Mouse (Mus musculus) embryonic facial prominence, embryonic 13.5 days (tissue): ENCODE results near the gene Apol7c. TPM values are rescaled to one million over a fixed set of nuclear protein-coding genes. Genes with fewer than 3 reads are reported as not detected.
"Not testable (repeated sequence)": the region's sequence is repeated elsewhere in the genome, so short reads cannot be mapped to it uniquely, and the experiment has no call there.

ENCODE experiments used
- ATAC-seq: fragments of 200-750 bp; cut with Nextera tagmentation; 2 replicates; pipeline ENCODE4 v1.8.0; 2017; ENCODE audit warnings: low read depth; ENCODE audit not compliant: insufficient number of reproducible peaks, insufficient read depth, low FRiP score, low TSS enrichment
- H3K27ac ChIP-seq: fragments of 300-500 bp; sonication (generic); 2 replicates; pipeline ENCODE4 v1.5.1; 2015; ENCODE audit warnings: moderate library complexity, mild to moderate bottlenecking, inconsistent platforms
- H3K27me3 ChIP-seq: fragments of 300-500 bp; sonication (generic); 2 replicates; pipeline ENCODE4 v1.6.1; 2015; ENCODE audit warnings: mild to moderate bottlenecking, inconsistent platforms
- H3K36me3 ChIP-seq: fragments of 300-500 bp; sonication (generic); 2 replicates; pipeline ENCODE4 v1.6.1; 2015; ENCODE audit warnings: mild to moderate bottlenecking, inconsistent platforms
- H3K4me1 ChIP-seq: fragments of 300-500 bp; sonication (generic); 2 replicates; pipeline ENCODE4 v1.6.1; 2015; ENCODE audit warnings: inconsistent platforms
- H3K4me2 ChIP-seq: fragments of 300-500 bp; sonication (generic); 2 replicates; pipeline ENCODE4 v1.6.1; 2015; ENCODE audit warnings: moderate library complexity, mild to moderate bottlenecking, inconsistent platforms
- H3K4me3 ChIP-seq: fragments of 300-500 bp; sonication (generic); 2 replicates; pipeline ENCODE4 v1.5.1; 2015; ENCODE audit warnings: mild to moderate bottlenecking, inconsistent platforms
- H3K9ac ChIP-seq: fragments of 300-500 bp; sonication (generic); 2 replicates; pipeline ENCODE4 v1.6.1; 2015; ENCODE audit warnings: mild to moderate bottlenecking, inconsistent platforms
- H3K9me3 ChIP-seq: fragments of 300-500 bp; sonication (generic); 2 replicates; pipeline ENCODE4 v1.6.1; 2016; ENCODE audit warnings: inconsistent platforms
- WGBS: fragments of 180-500 bp; shearing (Covaris S2); methylation state at CpG from one replicate; pipeline ENCODE4 v1.1.7; 2015; ENCODE audit warnings: mixed read lengths; 5-methylcytosine and 5-hydroxymethylcytosine counted together
- polyA plus RNA-seq: library from polyadenylated mRNA; unstranded; fragments of >200 nt; fragmentation: Nextera tagmentation; extraction: Ambion mirVana; gene quantifications from 2 replicates; pipeline ENCODE4 v1.2.1, GENCODE M21; 2015

Apol7c gene
- polyA plus RNA-seq: not detected in 2 replicates

DNA sequence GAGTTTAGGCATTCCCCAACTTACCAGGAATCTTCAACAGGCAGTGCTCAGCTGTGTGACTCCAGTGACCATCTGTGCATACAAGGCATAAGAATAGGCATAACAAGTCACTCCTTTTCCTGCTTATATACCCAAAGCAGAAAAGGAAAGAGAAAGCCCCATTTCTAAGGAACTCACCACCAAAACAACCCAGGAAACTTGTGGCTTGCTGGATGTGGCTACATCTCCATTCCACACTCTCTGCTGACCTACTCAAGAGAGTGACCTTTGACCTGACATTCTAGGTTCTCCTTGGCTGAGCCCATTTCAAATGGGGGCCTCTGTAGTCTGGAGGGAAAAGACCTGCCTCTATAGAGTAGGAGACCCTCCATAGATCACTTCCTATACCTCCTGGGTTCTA lies at the start of gene Apol7c:
TSS of gene Apol7c (minus strand) at position 101 of the 400 bp plus-strand sequence.
- no peak for ATAC-seq
- Histone ChIP-seq H3K4me2 (no peak within 1 kb of the TSS), H3K27me3 (no peaks in the 10 kb centered on the region), H3K4me3 (no peak within 1 kb of the TSS), H3K36me3 (no peaks in the 10 kb centered on the region), H3K4me1 (no peaks in the 10 kb centered on the region), H3K9ac (no peak within 1 kb of the TSS), H3K27ac (no peak within 1 kb of the TSS), H3K9me3 (no peaks in the 10 kb centered on the region)

- WGBS: 67% methylated on average over 1 of the region's 1 CpGs
- Histone ChIP-seq H3K36me3 (no peaks in the 10 kb centered on the region), H3K27me3 (no peaks in the 10 kb centered on the region), H3K4me1 (no peaks in the 10 kb centered on the region), H3K9me3 (peaks cover 11% of the 10 kb centered on the region; the same call in 1 of the 2 replicates), H3K27ac (no peak overlapping the region), H3K9ac (no peak overlapping the region), H3K4me3 (no peak overlapping the region), H3K4me2 (no peak overlapping the region)
- ATAC-seq: no peak
Observed at GRCm38 (mm10) chr15:77581681-77582080, 48.6 kb upstream of the Apol7c start.

DNA sequence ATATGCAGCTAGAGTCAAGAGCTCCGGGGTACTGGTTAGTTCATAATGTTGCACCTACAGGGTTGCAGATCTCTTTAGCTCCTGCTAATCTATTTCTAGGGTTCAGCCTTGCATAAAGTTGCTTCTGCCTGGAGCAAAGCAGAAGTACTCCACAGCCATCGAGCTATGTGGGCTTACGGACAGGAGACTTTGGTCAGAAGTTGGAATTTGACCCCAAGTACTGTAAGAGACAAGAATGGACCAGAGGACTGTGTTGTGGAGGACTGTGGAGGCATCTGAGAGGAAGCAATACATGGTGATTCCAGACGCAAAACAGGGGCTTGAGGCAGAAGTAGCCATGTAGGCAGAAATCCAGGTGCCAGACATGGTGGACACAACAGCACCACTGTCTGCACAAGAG lies 46.2 kb upstream of the Apol7c start:
- no peak overlapping the region for H3K4me3 ChIP-seq
- 84% methylated on average over 4 of the region's 4 CpGs for WGBS

DNA sequence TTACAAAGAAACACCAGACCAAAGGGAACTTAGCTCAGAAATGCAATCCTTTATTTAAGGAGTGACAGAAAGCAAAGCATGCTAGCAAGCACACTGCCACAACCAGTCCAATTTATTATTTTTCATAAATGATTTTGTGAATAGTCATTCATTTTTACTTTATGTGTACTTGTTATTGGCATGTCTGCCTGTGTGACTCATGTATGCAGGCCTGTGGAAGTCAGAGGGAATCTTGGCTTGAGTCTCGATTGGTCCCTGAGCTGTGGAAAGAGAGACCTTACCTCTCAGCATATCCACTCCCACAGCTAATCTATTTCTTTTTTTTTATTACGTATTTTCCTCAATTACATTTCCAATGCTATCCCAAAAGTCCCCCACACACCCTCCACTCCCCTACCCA lies 45.7 kb upstream of the Apol7c start:
- 91% methylated on average over 2 of the region's 2 CpGs for WGBS
- no peaks in the 10 kb centered on the region for H3K27me3 ChIP-seq
- no peak overlapping the region for H3K4me2 ChIP-seq

More for the DNA sequence above, 46.2 kb upstream of the Apol7c start:
- Histone ChIP-seq H3K4me2 (no peak overlapping the region), H3K4me1 (no peaks in the 10 kb centered on the region), H3K27ac (no peak overlapping the region), H3K27me3 (no peaks in the 10 kb centered on the region), H3K9ac (no peak overlapping the region), H3K36me3 (no peaks in the 10 kb centered on the region), H3K9me3 (peaks cover 11% of the 10 kb centered on the region; the same call in 1 of the 2 replicates)
- no peak for ATAC-seq

DNA sequence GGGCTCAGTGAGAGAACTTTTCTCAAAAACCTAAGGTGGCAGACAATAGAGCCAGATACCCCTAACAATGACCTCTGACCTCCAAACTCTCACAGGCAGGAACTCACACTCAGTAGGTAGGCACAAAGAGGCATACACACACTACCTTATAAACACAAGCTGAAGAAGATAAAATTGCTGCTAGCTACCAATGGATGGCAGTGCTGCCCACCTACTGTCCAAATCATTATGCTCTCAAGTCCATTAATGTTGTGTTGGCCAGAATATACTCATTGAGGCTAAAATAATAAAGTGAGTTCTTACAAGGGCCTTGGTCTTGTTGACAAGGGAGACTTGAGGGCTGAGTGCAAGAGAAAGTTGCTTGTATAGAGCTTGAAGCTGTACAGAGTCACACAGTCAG lies 30.1 kb upstream of the Apol7c start:
- Histone ChIP-seq H3K4me2 (no peak overlapping the region), H3K9me3 (no peaks in the 10 kb centered on the region), H3K9ac (no peak overlapping the region), H3K36me3 (no peaks in the 10 kb centered on the region), H3K27me3 (no peaks in the 10 kb centered on the region), H3K4me1 (no peaks in the 10 kb centered on the region), H3K4me3 (no peak overlapping the region), H3K27ac (no peak overlapping the region)
- no peak for ATAC-seq

More for the DNA sequence above, 45.7 kb upstream of the Apol7c start:
- H3K9ac ChIP-seq: no peak overlapping the region
- no peaks in the 10 kb centered on the region for H3K4me1 ChIP-seq
- H3K27ac ChIP-seq: no peak overlapping the region
- no peaks in the 10 kb centered on the region for H3K36me3 ChIP-seq
- H3K4me3 ChIP-seq: no peak overlapping the region
- ATAC-seq: no peak
- H3K9me3 ChIP-seq: peaks cover 6% of the 10 kb centered on the region; the same call in 1 of the 2 replicates

DNA sequence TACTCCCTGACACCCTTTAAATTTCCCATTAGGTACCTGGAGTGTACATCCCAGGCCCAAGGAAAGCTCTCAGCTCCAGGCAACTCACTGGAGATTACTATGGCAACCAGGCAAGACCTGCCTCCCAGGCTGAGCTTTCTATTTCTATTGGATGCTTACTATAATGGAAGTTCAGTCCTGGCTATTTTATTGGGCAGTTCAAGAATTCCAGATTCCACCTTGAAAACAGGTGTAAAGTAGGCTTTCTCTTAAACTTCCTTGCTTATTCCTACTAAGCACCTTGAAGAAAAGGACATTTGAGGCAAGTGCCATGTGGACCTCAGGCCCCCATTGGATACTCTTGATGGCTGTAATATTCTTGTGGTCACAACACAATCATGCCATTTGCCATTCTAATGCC lies 28.7 kb upstream of the Apol7c start, which contains the start of gene 1700025B11Rik:
TSS of gene 1700025B11Rik (minus strand) at position 101 of the 400 bp plus-strand sequence.
- ATAC-seq: no peak
- Histone ChIP-seq H3K9me3 (no peaks in the 10 kb centered on the region), H3K4me3 (no peak within 1 kb of the TSS), H3K36me3 (no peaks in the 10 kb centered on the region), H3K4me1 (no peaks in the 10 kb centered on the region), H3K27me3 (no peaks in the 10 kb centered on the region), H3K9ac (no peak within 1 kb of the TSS), H3K4me2 (no peak within 1 kb of the TSS), H3K27ac (no peak within 1 kb of the TSS)

DNA sequence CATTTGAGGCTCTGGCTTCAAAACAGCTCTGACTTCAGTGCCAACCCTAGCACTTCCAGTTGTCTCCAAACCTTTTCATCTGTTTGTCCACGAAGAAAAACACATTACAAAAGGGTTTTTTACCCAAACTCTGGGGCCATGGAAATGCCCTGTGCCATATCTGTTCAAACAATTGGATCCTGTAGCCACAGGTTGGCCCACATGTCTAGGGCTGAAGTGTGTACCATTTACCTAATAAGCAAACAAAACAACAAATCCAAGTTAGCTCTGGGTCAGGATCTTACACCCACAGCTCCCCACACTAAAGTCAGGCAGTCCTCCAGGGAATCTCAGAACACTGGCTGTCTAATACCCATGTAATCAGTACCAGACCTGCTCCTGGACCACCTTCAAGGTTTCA lies 6.1 kb upstream of the Apol7c start:
- WGBS: 40% methylated on average over 1 of the region's 1 CpGs

GRCm38 (mm10) chr15:77523186-77523843 lies 9.8 kb downstream of the Apol7c start:
- ATAC-seq, H3K4me3 ChIP-seq: not testable (repeated sequence)

More for the DNA sequence above, 6.1 kb upstream of the Apol7c start:
- not testable (repeated sequence) for H3K27me3 ChIP-seq, H3K4me1 ChIP-seq, H3K4me2 ChIP-seq, H3K36me3 ChIP-seq, H3K27ac ChIP-seq, ATAC-seq, H3K4me3 ChIP-seq, H3K9me3 ChIP-seq, H3K9ac ChIP-seq

DNA sequence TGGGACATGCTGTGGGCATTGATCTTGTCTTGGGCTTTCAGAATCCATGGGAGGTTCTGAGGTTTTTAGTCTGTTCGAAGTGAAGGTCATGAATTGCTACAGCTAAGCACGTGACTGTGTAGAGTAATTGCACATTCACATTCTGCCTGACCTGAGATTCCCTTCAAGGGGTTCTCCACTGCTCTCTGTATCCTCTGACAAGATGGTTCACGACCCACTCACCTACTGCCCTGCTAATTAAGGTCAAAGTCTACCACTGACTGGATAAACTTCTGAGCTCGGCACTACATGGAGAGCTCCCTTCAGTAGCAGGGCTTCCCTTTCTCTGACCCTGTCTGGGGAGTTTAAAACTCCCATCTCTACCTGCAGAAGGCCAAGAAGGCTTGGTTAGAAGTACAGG lies 12.5 kb downstream of the Apol7c start:
- H3K36me3 ChIP-seq, ATAC-seq, H3K9me3 ChIP-seq, H3K4me1 ChIP-seq, H3K4me3 ChIP-seq, H3K9ac ChIP-seq, H3K27ac ChIP-seq, H3K27me3 ChIP-seq, H3K4me2 ChIP-seq: not testable (repeated sequence)
- WGBS: 65% methylated on average over 4 of the region's 4 CpGs

More at GRCm38 (mm10) chr15:77523186-77523843, 9.8 kb downstream of the Apol7c start:
- H3K27ac ChIP-seq, H3K9me3 ChIP-seq, H3K4me1 ChIP-seq, H3K4me2 ChIP-seq, H3K9ac ChIP-seq, H3K36me3 ChIP-seq, H3K27me3 ChIP-seq: not testable (repeated sequence)
- 17% methylated on average over 6 of the region's 6 CpGs for WGBS

DNA sequence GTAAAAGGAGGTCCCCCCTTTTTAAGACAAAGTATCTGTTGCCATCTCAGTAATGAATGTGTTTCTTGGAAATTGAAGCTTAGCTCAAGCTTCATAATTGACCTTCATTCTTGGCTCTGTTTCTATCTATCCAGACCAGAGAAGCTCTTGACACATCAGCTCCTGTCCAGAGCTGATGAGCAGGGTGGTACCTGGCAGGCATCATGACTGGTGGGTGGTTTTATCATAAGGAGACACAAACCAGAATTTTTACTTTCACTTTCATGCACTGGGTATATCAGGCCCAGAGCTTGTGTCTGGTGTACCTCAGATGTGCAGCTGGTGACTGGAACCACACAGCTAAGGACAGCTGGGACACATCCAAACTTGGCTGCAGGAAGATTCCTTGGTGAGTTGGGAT lies 25.1 kb downstream of the Apol7c start, which contains the start of gene Apol11a:
TSS of gene Apol11a (plus strand) at position 306 of the 400 bp plus-strand sequence.
- not testable (repeated sequence) for H3K27me3 ChIP-seq, H3K4me2 ChIP-seq, H3K9me3 ChIP-seq, H3K9ac ChIP-seq, H3K36me3 ChIP-seq, H3K27ac ChIP-seq, H3K4me1 ChIP-seq, ATAC-seq, H3K4me3 ChIP-seq

DNA sequence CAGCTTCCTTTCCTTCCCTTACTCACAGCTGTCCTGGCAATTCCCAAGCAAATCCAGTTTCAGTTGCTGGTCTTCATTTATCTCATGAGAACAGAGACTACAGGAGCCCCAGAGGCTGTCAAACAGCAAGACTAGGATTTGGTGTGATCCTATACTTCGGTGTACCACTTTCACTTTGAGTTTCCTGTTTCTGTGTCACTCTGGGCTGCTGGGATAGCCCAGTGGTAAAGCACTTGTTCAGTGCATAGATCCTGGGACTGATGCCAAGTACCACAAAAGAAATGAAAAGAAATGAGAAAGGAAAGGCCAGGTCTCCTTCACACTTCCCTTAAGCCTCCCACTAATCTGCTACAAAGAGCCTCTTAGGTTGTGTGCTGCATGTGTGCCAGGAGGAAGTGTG lies 38.4 kb downstream of the Apol7c start:
- not testable (repeated sequence) for H3K4me2 ChIP-seq, H3K27ac ChIP-seq, H3K9me3 ChIP-seq, H3K36me3 ChIP-seq, H3K4me1 ChIP-seq, ATAC-seq, H3K4me3 ChIP-seq, H3K9ac ChIP-seq, H3K27me3 ChIP-seq
- 59% methylated on average over 1 of the region's 1 CpGs for WGBS

GRCm38 (mm10) chr15:77493181-77493580 lies 39.9 kb downstream of the Apol7c start:
- not testable (repeated sequence) for H3K9me3 ChIP-seq, H3K27ac ChIP-seq, H3K4me3 ChIP-seq, H3K27me3 ChIP-seq, H3K9ac ChIP-seq, H3K4me1 ChIP-seq, H3K4me2 ChIP-seq, ATAC-seq, H3K36me3 ChIP-seq
- no CpG with 5 or more reads among the region's 1 CpGs for WGBS
